Mouse (Mus musculus) neural tube, embryonic 15.5 days (tissue): ENCODE data around the gene Tex13c3. TPM values are rescaled to one million over a fixed set of nuclear protein-coding genes. Genes with fewer than 3 reads are reported as not detected.
"Not testable (repeated sequence)": the region's sequence is repeated elsewhere in the genome, so short reads cannot be mapped to it uniquely, and the experiment has no call there.

Experiments used
- ATAC-seq: fragments of 200-750 bp; cut with Nextera tagmentation; 2 replicates; pipeline ENCODE4 v1.8.0; 2017; ENCODE audit warnings: mild to moderate bottlenecking, moderate TSS enrichment, moderate library complexity; ENCODE audit not compliant: low FRiP score
- H3K27ac ChIP-seq: fragments of 300-500 bp; sonication (generic); replicated peaks from 2 replicates; pipeline ENCODE4 v1.5.1; 2015; ENCODE audit warnings: mild to moderate bottlenecking, inconsistent platforms
- H3K27me3 ChIP-seq: fragments of 300-500 bp; sonication (generic); replicated peaks from 2 replicates; pipeline ENCODE4 v1.6.1; 2015; ENCODE audit warnings: inconsistent platforms
- H3K36me3 ChIP-seq: fragments of 300-500 bp; sonication (generic); 2 replicates; pipeline ENCODE4 v1.6.1; 2015; ENCODE audit warnings: inconsistent platforms
- H3K4me1 ChIP-seq: fragments of 300-500 bp; sonication (generic); 2 replicates; pipeline ENCODE4 v1.6.1; 2015; ENCODE audit warnings: inconsistent platforms
- H3K4me2 ChIP-seq: fragments of 300-500 bp; sonication (generic); 2 replicates; pipeline ENCODE4 v1.6.1; 2015; ENCODE audit warnings: inconsistent platforms, mild to moderate bottlenecking, moderate library complexity
- H3K4me3 ChIP-seq: fragments of 300-500 bp; sonication (generic); replicated peaks from 2 replicates; pipeline ENCODE4 v1.5.1; 2015; ENCODE audit warnings: mild to moderate bottlenecking, inconsistent platforms
- H3K9ac ChIP-seq: fragments of 300-500 bp; sonication (generic); replicated peaks from 2 replicates; pipeline ENCODE4 v1.6.1; 2015; ENCODE audit warnings: mild to moderate bottlenecking, inconsistent platforms
- H3K9me3 ChIP-seq: fragments of 300-500 bp; sonication (generic); replicated peaks from 2 replicates; pipeline ENCODE4 v1.6.1; 2016; ENCODE audit warnings: inconsistent platforms
- WGBS: fragments of 180-500 bp; shearing (Covaris S2); methylation state at CpG from one replicate; pipeline ENCODE4 v1.1.7; 2015; ENCODE audit warnings: mixed read lengths; 5-methylcytosine and 5-hydroxymethylcytosine counted together
- polyA plus RNA-seq: library from polyadenylated mRNA; unstranded; fragments of >200 nt; fragmentation: Nextera tagmentation; extraction: Ambion mirVana; gene quantifications from 2 replicates; pipeline ENCODE4 v1.2.1, GENCODE M21; 2015

Gene Tex13c3
- polyA plus RNA-seq: not detected in 2 replicates

GRCm38 (mm10) chrX:19481219-19481618, at the start of gene Tex13c3:
Gene Tex13c3 (minus strand): TSS chrX:19481319.
- WGBS: 99% methylated on average over 5 of the region's 5 CpGs

GRCm38 (mm10) chrX:19489731-19490130, 8.6 kb upstream of the Tex13c3 start:
- no peak overlapping the region for H3K27ac ChIP-seq
- ATAC-seq: no peak
- no peaks in the 10 kb centered on the region for H3K36me3 ChIP-seq
- H3K27me3 ChIP-seq: no peaks in the 10 kb centered on the region
- no peaks in the 10 kb centered on the region for H3K9me3 ChIP-seq
- H3K4me2 ChIP-seq: no peak overlapping the region
- no peak overlapping the region for H3K4me3 ChIP-seq
- no peaks in the 10 kb centered on the region for H3K4me1 ChIP-seq
- H3K9ac ChIP-seq: no peak overlapping the region
- WGBS: 85% methylated on average over 4 of the region's 4 CpGs

More at GRCm38 (mm10) chrX:19481219-19481618, at the start of gene Tex13c3:
- not testable (repeated sequence) for H3K27ac ChIP-seq, H3K4me1 ChIP-seq, H3K36me3 ChIP-seq, H3K4me3 ChIP-seq, H3K9ac ChIP-seq, H3K4me2 ChIP-seq, ATAC-seq, H3K27me3 ChIP-seq, H3K9me3 ChIP-seq
